Mouse (Mus musculus): ENCODE results near the gene Tenm4.

GRCm38 (mm10) chr7:96385850-96386249, 214.8 kb downstream of the Tenm4 start:
- TF ChIP-seq POLR2A (IDR thresholded peaks at IDR 0.05; ENCODE audit: extremely low read depth, insufficient read depth, low read length) (no peak), CTCF (IDR thresholded peaks at IDR 0.05; ENCODE audit: low read depth, low read length) (no peak)

All from liver, adult 2 months (tissue).